Mouse (Mus musculus) ES-Bruce4 (cell line): ENCODE measurements around the gene Htra3. TPM values are rescaled to one million over a fixed set of nuclear protein-coding genes. Genes with fewer than 3 reads are reported as not detected.

ENCODE experiments used
- H3K27ac ChIP-seq: 2 replicates; pipeline ENCODE4 v1.5.1; 2012; ENCODE audit warnings: low read length, inconsistent platforms; ENCODE audit not compliant: insufficient read depth
- H3K27me3 ChIP-seq: 2 replicates; pipeline ENCODE4 v1.6.1; 2012; ENCODE audit warnings: mild to moderate bottlenecking, low read length, inconsistent platforms; ENCODE audit not compliant: control insufficient read depth, poor library complexity, insufficient read depth, severe bottlenecking
- H3K36me3 ChIP-seq: 2 replicates; pipeline ENCODE4 v1.6.1; 2012; ENCODE audit warnings: inconsistent platforms, mild to moderate bottlenecking, low read length, moderate library complexity; ENCODE audit not compliant: control insufficient read depth, poor library complexity, insufficient read depth, severe bottlenecking
- H3K4me1 ChIP-seq: one replicate; pipeline ENCODE4 v1.8.1; 2011; ENCODE audit warnings: low read length; ENCODE audit not compliant: control insufficient read depth, insufficient read depth
- H3K4me3 ChIP-seq: 2 replicates; pipeline ENCODE4 v1.5.1; 2011; ENCODE audit warnings: low read depth, mild to moderate bottlenecking, low read length
- H3K9ac ChIP-seq: 2 replicates; pipeline ENCODE4 v1.6.1; 2012; ENCODE audit warnings: low read depth, mild to moderate bottlenecking, inconsistent platforms; ENCODE audit not compliant: poor library complexity, severe bottlenecking
- H3K9me3 ChIP-seq: replicated peaks from 2 replicates; pipeline ENCODE4 v1.6.1; 2012; ENCODE audit warnings: mild to moderate bottlenecking, low read length, inconsistent platforms; ENCODE audit not compliant: control insufficient read depth, poor library complexity, insufficient read depth, severe bottlenecking
- CTCF ChIP-seq: IDR thresholded peaks from one replicate; pipeline ENCODE4 v1.8.1; 2011; ENCODE audit warnings: low read depth, low read length
- EP300 ChIP-seq: IDR thresholded peaks from 2 replicates; pipeline ENCODE4 v1.6.1; 2011; ENCODE audit warnings: low read depth, low read length; ENCODE audit not compliant: insufficient read depth
- POLR2A ChIP-seq: IDR thresholded peaks from one replicate; pipeline ENCODE4 v1.8.1; 2011; ENCODE audit warnings: low read length; ENCODE audit not compliant: insufficient read depth
- polyA plus RNA-seq: library from polyadenylated mRNA; stranded (reverse); fragments of >200 nt; gene quantifications from 2 replicates; pipeline ENCODE4 v1.2.4, GENCODE M21; 2011; ENCODE audit warnings: low read depth; ENCODE audit not compliant: missing spikeins, insufficient read depth, insufficient read length

Gene Htra3
- polyA plus RNA-seq, 1 experiment: 1.9 TPM

- Histone ChIP-seq H3K9me3 (no peaks in the 10 kb centered on the region), H3K4me3 (no peak overlapping the region), H3K36me3 (no peaks in the 10 kb centered on the region), H3K27ac (peak overlapping the region; percentile 51), H3K4me1 (peaks cover 5% of the 10 kb centered on the region), H3K27me3 (no peaks in the 10 kb centered on the region), H3K9ac (no peak overlapping the region)
- TF ChIP-seq CTCF (peak; percentile 37), EP300 (peak; percentile 61; the same call in 1 of the 2 replicates), POLR2A (no peak)
Measured at GRCm38 (mm10) chr5:35717946-35718345, 38.4 kb upstream of the Htra3 start.

- Histone ChIP-seq H3K27me3 (no peaks in the 10 kb centered on the region), H3K36me3 (no peaks in the 10 kb centered on the region), H3K27ac (peak overlapping the region; percentile 51), H3K4me3 (no peak overlapping the region), H3K9me3 (no peaks in the 10 kb centered on the region), H3K9ac (no peak overlapping the region), H3K4me1 (peaks cover 3% of the 10 kb centered on the region)
- TF ChIP-seq CTCF: no peak
Measured at GRCm38 (mm10) chr5:35717455-35717854, 37.9 kb upstream of the Htra3 start.

DNA sequence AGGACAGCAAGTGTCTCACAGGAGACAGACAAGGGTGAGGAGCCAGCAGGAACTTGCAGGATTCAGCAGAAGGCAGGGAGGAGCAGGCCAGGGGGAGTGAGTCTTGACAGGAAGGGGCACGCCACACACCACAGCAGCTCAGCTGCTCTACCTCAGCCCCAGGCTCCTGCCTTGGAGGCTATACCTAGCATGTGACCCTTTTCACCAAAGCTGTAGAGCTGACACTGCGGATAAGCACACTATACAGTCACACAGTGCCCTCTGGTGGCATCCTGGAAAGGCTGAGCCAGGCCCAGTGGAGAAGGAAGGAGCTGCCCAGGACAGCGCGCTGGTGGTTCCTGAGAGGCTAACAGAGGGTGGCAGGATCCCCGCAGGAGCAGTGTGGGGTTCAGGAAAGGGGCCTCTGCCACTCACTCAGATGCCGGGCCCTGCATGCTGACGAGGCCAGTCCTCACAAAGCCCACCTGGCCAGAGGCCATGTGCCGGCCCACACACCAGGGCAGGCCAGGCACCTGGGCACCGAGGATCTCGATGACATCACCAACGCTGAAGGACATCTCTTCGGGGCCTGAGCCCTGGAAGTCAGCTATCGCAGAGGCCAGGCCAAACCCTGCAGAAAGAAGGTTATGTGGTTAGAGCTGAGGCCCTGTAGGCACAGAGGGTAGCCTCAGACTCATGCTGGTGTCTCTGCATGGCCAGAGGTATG, 34.2 kb upstream of the Htra3 start:
- H3K36me3 ChIP-seq: no peaks in the 10 kb centered on the region

DNA sequence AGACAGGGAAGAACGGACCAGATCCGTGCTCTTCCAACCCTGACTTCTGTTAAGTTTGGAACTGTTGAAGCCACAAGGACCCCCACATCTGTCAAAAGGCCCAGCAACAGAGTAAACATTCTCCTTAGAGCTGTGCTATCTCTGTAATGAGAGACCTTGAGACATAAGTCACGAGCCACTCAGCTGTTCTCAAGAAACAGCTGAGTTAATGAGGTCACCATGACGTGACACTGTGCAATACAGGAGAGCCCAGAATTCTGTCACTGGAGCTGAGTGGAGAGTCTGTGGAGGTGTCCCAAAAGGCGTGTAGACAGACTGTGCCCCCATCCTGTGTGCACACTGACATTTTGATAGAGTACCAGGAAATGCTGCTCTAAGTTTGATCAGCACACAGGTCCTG, 32.9 kb upstream of the Htra3 start:
- TF ChIP-seq POLR2A (no peak), CTCF (no peak), EP300 (no peak)
- H3K27me3 ChIP-seq: no peaks in the 10 kb centered on the region
- H3K9me3 ChIP-seq: no peaks in the 10 kb centered on the region
- H3K4me3 ChIP-seq: no peak overlapping the region
- H3K27ac ChIP-seq: no peak overlapping the region
- no peak overlapping the region for H3K9ac ChIP-seq
- H3K4me1 ChIP-seq: no peaks in the 10 kb centered on the region
- no peaks in the 10 kb centered on the region for H3K36me3 ChIP-seq

More for the DNA sequence above, 34.2 kb upstream of the Htra3 start:
- H3K9me3 ChIP-seq: no peaks in the 10 kb centered on the region
- H3K27me3 ChIP-seq: no peaks in the 10 kb centered on the region
- H3K4me3 ChIP-seq: no peak overlapping the region
- H3K4me1 ChIP-seq: no peaks in the 10 kb centered on the region
- no peak overlapping the region for H3K9ac ChIP-seq
- H3K27ac ChIP-seq: no peak overlapping the region
- TF ChIP-seq POLR2A: no peak
- peak; percentile 33; the same call in 1 of the 2 replicates for TF ChIP-seq EP300
- peak; percentile 86 for TF ChIP-seq CTCF

DNA sequence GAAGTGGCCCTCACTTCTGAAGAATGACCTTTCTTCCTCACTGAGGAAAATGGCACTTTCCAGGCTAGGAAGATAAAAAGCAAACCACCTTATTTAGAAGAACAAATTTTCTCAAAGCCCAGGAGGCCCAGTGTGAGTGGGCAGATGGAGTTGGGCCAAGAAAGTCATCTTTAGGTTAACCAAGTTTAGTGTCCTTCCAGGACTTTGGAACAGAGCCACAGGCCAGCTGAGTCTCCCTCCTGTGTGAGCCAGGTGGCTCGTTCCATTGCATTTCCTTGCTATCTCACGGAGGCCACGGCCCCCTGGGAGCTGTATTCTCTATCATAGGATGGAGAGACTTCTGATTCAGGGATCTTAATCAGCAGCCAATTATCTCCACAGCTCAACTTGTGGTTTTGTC, 31.3 kb upstream of the Htra3 start:
- Histone ChIP-seq H3K9ac (no peak overlapping the region), H3K4me1 (no peaks in the 10 kb centered on the region), H3K36me3 (no peaks in the 10 kb centered on the region), H3K27me3 (no peaks in the 10 kb centered on the region), H3K4me3 (no peak overlapping the region), H3K27ac (no peak overlapping the region), H3K9me3 (no peaks in the 10 kb centered on the region)
- TF ChIP-seq POLR2A (no peak), CTCF (no peak), EP300 (no peak)

DNA sequence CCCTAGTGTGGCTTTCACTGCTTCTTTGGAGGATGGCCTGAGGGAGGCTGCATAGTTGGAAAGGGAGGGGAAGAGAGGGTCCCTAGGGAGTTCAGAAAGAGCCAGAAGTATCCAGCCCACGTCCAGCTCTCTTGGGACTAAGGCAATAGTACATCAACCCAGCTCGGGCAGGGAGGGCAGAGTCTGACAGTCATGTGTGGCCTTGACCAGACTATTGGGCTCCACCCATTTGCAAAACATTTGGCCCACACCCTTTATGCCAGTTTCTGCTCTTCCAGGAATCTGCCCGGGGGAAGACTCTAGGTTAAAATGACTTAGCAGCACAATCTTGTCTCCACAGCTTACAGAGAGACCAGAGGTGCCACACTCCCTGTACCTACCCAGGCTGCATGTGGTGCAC, 30.9 kb upstream of the Htra3 start:
- no peaks in the 10 kb centered on the region for H3K9me3 ChIP-seq
- no peaks in the 10 kb centered on the region for H3K27me3 ChIP-seq
- H3K4me3 ChIP-seq: no peak overlapping the region
- no peaks in the 10 kb centered on the region for H3K4me1 ChIP-seq
- H3K36me3 ChIP-seq: no peaks in the 10 kb centered on the region
- H3K9ac ChIP-seq: no peak overlapping the region
- no peak overlapping the region for H3K27ac ChIP-seq
- TF ChIP-seq POLR2A (no peak), EP300 (no peak), CTCF (no peak)
